Mouse (Mus musculus): Measurements from ENCODE around the gene Zfp764. TPM values are rescaled to one million over a fixed set of nuclear protein-coding genes. Genes with fewer than 3 reads are reported as not detected.
"Not testable (repeated sequence)": the region's sequence is repeated elsewhere in the genome, so short reads cannot be mapped to it uniquely, and the experiment has no call there.

The Zfp764 gene
- polyA plus RNA-seq, 1 experiment from 2014 or later, result 5.7 TPM

- no peak within 1 kb of the TSS for H3K27ac ChIP-seq
- WGBS, result 16% methylated on average over 38 of the region's 38 CpGs
- H3K9me3 ChIP-seq, result no peaks in the 10 kb centered on the region
- peaks cover 23% of the 10 kb centered on the region for H3K36me3 ChIP-seq
- H3K27me3 ChIP-seq (replicated peaks), result no peaks in the 10 kb centered on the region
- peak within 1 kb of the TSS; percentile 50 for H3K4me3 ChIP-seq
- peak; percentile 81 for ATAC-seq (ENCODE audit: low FRiP score, low read depth)
- H3K4me1 ChIP-seq, result peaks cover 3% of the 10 kb centered on the region; the same call in 1 of the 2 replicates
- peak within 1 kb of the TSS; percentile 68 for H3K4me2 ChIP-seq (replicated peaks)
- H3K9ac ChIP-seq, result peak within 1 kb of the TSS; percentile 59
Observed at GRCm38 (mm10) chr7:127386641-127387392, 19.8 kb downstream of the Zfp764 start, which contains the start of gene 9130019O22Rik. Gene 9130019O22Rik (minus strand): TSS chr7:127387166.

GRCm38 (mm10) chr7:127385560-127385959, 21.1 kb downstream of the Zfp764 start:
- H3K4me3 ChIP-seq; H3K9ac ChIP-seq; H3K4me1 ChIP-seq; H3K27ac ChIP-seq; ATAC-seq (ENCODE audit: low FRiP score, low read depth); H3K27me3 ChIP-seq (replicated peaks); H3K4me2 ChIP-seq (replicated peaks); H3K9me3 ChIP-seq: not testable (repeated sequence)
- H3K36me3 ChIP-seq, result peaks cover 18% of the 10 kb centered on the region
- 92% methylated on average over 4 of the region's 4 CpGs for WGBS

GRCm38 (mm10) chr7:127378310-127378921, 28.2 kb downstream of the Zfp764 start:
- no peak overlapping the region for H3K27ac ChIP-seq
- no peaks in the 10 kb centered on the region for H3K9me3 ChIP-seq
- H3K4me2 ChIP-seq (replicated peaks), result no peak overlapping the region
- WGBS, result 73% methylated on average over 6 of the region's 6 CpGs
- no peak overlapping the region for H3K9ac ChIP-seq
- H3K4me3 ChIP-seq, result no peak overlapping the region
- ATAC-seq (ENCODE audit: low FRiP score, low read depth), result no peak
- no peaks in the 10 kb centered on the region for H3K27me3 ChIP-seq (replicated peaks)
- no peaks in the 10 kb centered on the region for H3K4me1 ChIP-seq
- H3K36me3 ChIP-seq, result peaks cover 15% of the 10 kb centered on the region

GRCm38 (mm10) chr7:127375271-127376245, 31.1 kb downstream of the Zfp764 start, which contains the start of gene Zfp747:
Gene Zfp747 (minus strand): TSS chr7:127376050.
- not testable (repeated sequence) for H3K27ac ChIP-seq; H3K27me3 ChIP-seq (replicated peaks); H3K9me3 ChIP-seq; H3K4me1 ChIP-seq
- H3K4me2 ChIP-seq (replicated peaks), result peak within 1 kb of the TSS; percentile 80
- peaks cover 15% of the 10 kb centered on the region for H3K36me3 ChIP-seq
- WGBS, result 3% methylated on average over 49 of the region's 49 CpGs
- peak; percentile 89 for ATAC-seq (ENCODE audit: low FRiP score, low read depth)
- peak within 1 kb of the TSS; percentile 70 for H3K9ac ChIP-seq
- peak within 1 kb of the TSS; percentile 59 for H3K4me3 ChIP-seq

GRCm38 (mm10) chr7:127371870-127372269, 34.8 kb downstream of the Zfp764 start:
- H3K9me3 ChIP-seq; ATAC-seq (ENCODE audit: low FRiP score, low read depth); H3K4me3 ChIP-seq; H3K4me1 ChIP-seq; H3K9ac ChIP-seq; H3K27me3 ChIP-seq (replicated peaks); H3K27ac ChIP-seq; H3K4me2 ChIP-seq (replicated peaks): not testable (repeated sequence)
- 84% methylated on average over 3 of the region's 3 CpGs for WGBS
- peaks cover 15% of the 10 kb centered on the region for H3K36me3 ChIP-seq

- ATAC-seq (ENCODE audit: low FRiP score, low read depth), result no peak
- Histone ChIP-seq H3K4me1 (no peaks in the 10 kb centered on the region), H3K27ac (no peak overlapping the region), H3K27me3 (replicated peaks) (no peaks in the 10 kb centered on the region), H3K9ac (no peak overlapping the region), H3K36me3 (peaks cover 15% of the 10 kb centered on the region), H3K9me3 (no peaks in the 10 kb centered on the region), H3K4me2 (replicated peaks) (no peak overlapping the region), H3K4me3 (no peak overlapping the region)
- 90% methylated on average over 2 of the region's 2 CpGs for WGBS
Observed at GRCm38 (mm10) chr7:127371213-127371612, 35.4 kb downstream of the Zfp764 start.

- WGBS, result 96% methylated on average over 3 of the region's 3 CpGs
- no peak overlapping the region for H3K27ac ChIP-seq
- H3K4me3 ChIP-seq, result no peak overlapping the region
- H3K9ac ChIP-seq, result no peak overlapping the region
- no peak for ATAC-seq (ENCODE audit: low FRiP score, low read depth)
- no peaks in the 10 kb centered on the region for H3K36me3 ChIP-seq
- no peaks in the 10 kb centered on the region for H3K9me3 ChIP-seq
- H3K4me2 ChIP-seq (replicated peaks), result no peak overlapping the region
- H3K27me3 ChIP-seq (replicated peaks), result peaks cover 9% of the 10 kb centered on the region
- peaks cover 9% of the 10 kb centered on the region; the same call in 1 of the 2 replicates for H3K4me1 ChIP-seq
Observed at GRCm38 (mm10) chr7:127366249-127366648, 40.4 kb downstream of the Zfp764 start.

GRCm38 (mm10) chr7:127364166-127364565, 42.5 kb downstream of the Zfp764 start:
- 61% methylated on average over 4 of the region's 4 CpGs for WGBS
- no peak overlapping the region for H3K27ac ChIP-seq
- peak overlapping the region; percentile 75 for H3K4me2 ChIP-seq (replicated peaks)
- peak overlapping the region; percentile 33; the same call in 1 of the 2 replicates for H3K4me3 ChIP-seq
- peaks cover 9% of the 10 kb centered on the region; the same call in 1 of the 2 replicates for H3K4me1 ChIP-seq
- ATAC-seq (ENCODE audit: low FRiP score, low read depth), result no peak
- H3K36me3 ChIP-seq, result no peaks in the 10 kb centered on the region
- H3K9me3 ChIP-seq, result no peaks in the 10 kb centered on the region
- H3K27me3 ChIP-seq (replicated peaks), result peaks cover 12% of the 10 kb centered on the region
- H3K9ac ChIP-seq, result peak overlapping the region; percentile 58; the same call in 1 of the 2 replicates

- 0 out of 2 replicates have a peak, but pooled peaks have one; percentile 25 for ATAC-seq (ENCODE audit: low FRiP score, low read depth)
- WGBS, result 2% methylated on average over 24 of the region's 24 CpGs
- Histone ChIP-seq H3K27me3 (replicated peaks) (peaks cover 12% of the 10 kb centered on the region), H3K4me1 (peaks cover 9% of the 10 kb centered on the region; the same call in 1 of the 2 replicates), H3K4me3 (peak overlapping the region; percentile 33), H3K27ac (no peak overlapping the region), H3K9me3 (no peaks in the 10 kb centered on the region), H3K4me2 (replicated peaks) (peak overlapping the region; percentile 75), H3K9ac (peak overlapping the region; percentile 58), H3K36me3 (no peaks in the 10 kb centered on the region)
Observed at GRCm38 (mm10) chr7:127363475-127363921, 43.1 kb downstream of the Zfp764 start.

GRCm38 (mm10) chr7:127362418-127362817, 44.2 kb downstream of the Zfp764 start:
- 24% methylated on average over 13 of the region's 13 CpGs for WGBS
- not testable (repeated sequence) for H3K4me1 ChIP-seq; H3K36me3 ChIP-seq; H3K27ac ChIP-seq; H3K4me3 ChIP-seq; H3K9me3 ChIP-seq; ATAC-seq (ENCODE audit: low FRiP score, low read depth); H3K9ac ChIP-seq
- peak overlapping the region; percentile 38 for H3K4me2 ChIP-seq (replicated peaks)
- H3K27me3 ChIP-seq (replicated peaks), result peaks cover 12% of the 10 kb centered on the region

GRCm38 (mm10) chr7:127361449-127361848, 45.2 kb downstream of the Zfp764 start:
- H3K27me3 ChIP-seq (replicated peaks), result peaks cover 12% of the 10 kb centered on the region
- no peaks in the 10 kb centered on the region for H3K36me3 ChIP-seq
- no peak overlapping the region for H3K27ac ChIP-seq
- no peaks in the 10 kb centered on the region for H3K9me3 ChIP-seq
- no peak for ATAC-seq (ENCODE audit: low FRiP score, low read depth)
- H3K4me2 ChIP-seq (replicated peaks), result no peak overlapping the region
- H3K4me3 ChIP-seq, result no peak overlapping the region
- H3K9ac ChIP-seq, result no peak overlapping the region
- H3K4me1 ChIP-seq, result peaks cover 9% of the 10 kb centered on the region; the same call in 1 of the 2 replicates
- WGBS, result 54% methylated on average over 13 of the region's 13 CpGs

Data from neural tube, embryonic 12.5 days (tissue).